Mouse (Mus musculus): ENCODE results near the gene Nck2. TPM values are rescaled to one million over a fixed set of nuclear protein-coding genes. Genes with fewer than 3 reads are reported as not detected.
"Not testable (repeated sequence)": the region's sequence is repeated elsewhere in the genome, so short reads cannot be mapped to it uniquely, and the experiment has no call there.

The Nck2 gene
- polyA plus RNA-seq, 1 experiment from 2014 or later: 41.4 TPM

DNA sequence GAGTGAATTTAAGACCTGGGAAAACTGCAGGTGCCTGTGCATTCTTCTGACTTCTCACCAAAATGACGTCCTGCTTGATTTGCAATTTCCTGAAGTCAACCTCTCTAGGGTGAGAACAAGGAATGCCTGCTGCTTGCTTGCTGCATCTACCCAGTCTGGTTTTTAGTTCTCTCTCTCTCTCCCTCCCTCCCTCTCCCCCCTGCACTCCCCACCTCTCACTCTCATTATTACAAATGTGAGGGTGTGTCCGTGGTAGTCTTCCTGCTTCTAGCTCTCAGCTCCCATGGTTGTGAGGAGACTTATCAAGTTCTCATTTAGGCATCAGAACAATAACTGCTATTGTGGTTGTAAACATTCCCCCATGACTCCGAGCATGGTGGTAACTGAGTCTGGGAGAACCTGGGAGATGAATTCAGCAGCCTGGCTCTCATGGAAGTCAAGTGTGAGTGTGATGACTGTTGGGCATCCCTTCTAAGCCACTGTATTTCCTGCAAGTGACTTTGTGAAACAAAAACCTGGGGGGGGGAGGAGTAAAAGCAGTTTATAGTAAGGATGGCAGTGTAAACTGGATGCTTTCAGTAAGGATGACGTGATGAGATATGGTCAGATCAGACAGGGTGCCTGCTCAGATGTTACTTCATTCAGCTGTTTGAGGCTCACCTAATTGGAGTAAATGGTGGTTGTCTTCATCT lies 95.5 kb downstream of the Nck2 start:
- H3K36me3 ChIP-seq (ENCODE audit: control insufficient read depth, insufficient read depth, low read length): no peaks in the 10 kb centered on the region
- DNase-seq (ENCODE audit: low spot score) (no peak), ATAC-seq (ENCODE audit: low FRiP score, low TSS enrichment) (no peak)
- no peak overlapping the region for H3K4me3 ChIP-seq (ENCODE audit: low read depth, low read length)
- H3K4me1 ChIP-seq (replicated peaks; ENCODE audit: control insufficient read depth, insufficient read depth): no peaks in the 10 kb centered on the region; the same call in 1 of the 2 replicates
- H3K9ac ChIP-seq (ENCODE audit: low read length): no peak overlapping the region
- no peaks in the 10 kb centered on the region for H3K9me3 ChIP-seq (ENCODE audit: control insufficient read depth, low read length)
- no peak for TF ChIP-seq EP300 (optimal IDR thresholded peaks at IDR 0.05)
- no peak for TF ChIP-seq CTCF (IDR thresholded peaks at IDR 0.05; ENCODE audit: low read depth)
- 67% methylated on average over 4 of the region's 4 CpGs for WGBS
- no peak overlapping the region for H3K27ac ChIP-seq (replicated peaks)
- H3K4me2 ChIP-seq (replicated peaks; ENCODE audit: low read depth): no peak overlapping the region
- H3K27me3 ChIP-seq (ENCODE audit: control insufficient read depth, insufficient read depth, low read length): no peaks in the 10 kb centered on the region

- Histone ChIP-seq H3K9ac (ENCODE audit: low read length) (no peak overlapping the region), H3K4me3 (ENCODE audit: low read depth, low read length) (no peak overlapping the region), H3K27me3 (ENCODE audit: control insufficient read depth, insufficient read depth, low read length) (no peaks in the 10 kb centered on the region), H3K27ac (replicated peaks) (no peak overlapping the region), H3K4me2 (replicated peaks; ENCODE audit: low read depth) (no peak overlapping the region), H3K9me3 (ENCODE audit: control insufficient read depth, low read length) (no peaks in the 10 kb centered on the region), H3K36me3 (ENCODE audit: control insufficient read depth, insufficient read depth, low read length) (no peaks in the 10 kb centered on the region), H3K4me1 (replicated peaks; ENCODE audit: control insufficient read depth, insufficient read depth) (no peaks in the 10 kb centered on the region; the same call in 1 of the 2 replicates)
- WGBS: 63% methylated on average over 4 of the region's 4 CpGs
- ATAC-seq (ENCODE audit: low FRiP score, low TSS enrichment): no peak
- TF ChIP-seq CTCF (IDR thresholded peaks at IDR 0.05; ENCODE audit: low read depth): no peak
- no peak for TF ChIP-seq EP300 (optimal IDR thresholded peaks at IDR 0.05)
- no peak for DNase-seq (ENCODE audit: low spot score)
These were observed 98.0 kb downstream of the Nck2 start for GRCm38 (mm10) chr1:43542339-43542738.

DNA sequence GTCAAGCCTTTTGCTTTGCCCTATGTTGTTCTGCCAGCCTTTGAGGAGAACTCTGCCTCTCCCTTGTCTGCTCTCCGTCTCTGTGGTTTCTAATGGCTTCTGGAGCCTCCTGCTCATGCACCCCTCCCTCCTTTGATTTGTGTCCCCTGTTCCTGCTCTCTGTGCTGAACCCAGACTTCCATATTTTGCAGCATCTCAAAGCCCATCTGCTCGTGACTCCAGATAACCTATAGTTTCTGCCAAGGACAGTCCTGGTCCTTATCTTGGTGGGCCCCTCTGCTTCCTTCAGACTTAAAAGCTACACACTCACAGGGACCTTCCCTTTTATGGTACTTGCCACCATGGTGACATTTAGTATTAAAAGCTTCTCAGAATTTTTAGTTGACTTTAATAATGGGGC lies 103.3 kb downstream of the Nck2 start:
- no peaks in the 10 kb centered on the region for H3K36me3 ChIP-seq (ENCODE audit: control insufficient read depth, insufficient read depth, low read length)
- ATAC-seq (ENCODE audit: low FRiP score, low TSS enrichment) (no peak), DNase-seq (ENCODE audit: low spot score) (no peak)
- no peak overlapping the region for H3K4me3 ChIP-seq (ENCODE audit: low read depth, low read length)
- no peaks in the 10 kb centered on the region for H3K4me1 ChIP-seq (replicated peaks; ENCODE audit: control insufficient read depth, insufficient read depth)
- H3K9me3 ChIP-seq (ENCODE audit: control insufficient read depth, low read length): no peaks in the 10 kb centered on the region
- TF ChIP-seq CTCF (IDR thresholded peaks at IDR 0.05; ENCODE audit: low read depth): no peak
- TF ChIP-seq EP300 (optimal IDR thresholded peaks at IDR 0.05): no peak
- H3K4me2 ChIP-seq (replicated peaks; ENCODE audit: low read depth): no peak overlapping the region
- H3K27ac ChIP-seq (replicated peaks): no peak overlapping the region
- no peaks in the 10 kb centered on the region for H3K27me3 ChIP-seq (ENCODE audit: control insufficient read depth, insufficient read depth, low read length)
- 85% methylated on average over 2 of the region's 2 CpGs for WGBS
- no peak overlapping the region for H3K9ac ChIP-seq (ENCODE audit: low read length)

GRCm38 (mm10) chr1:43548749-43549148 lies 104.4 kb downstream of the Nck2 start:
- Histone ChIP-seq H3K9me3 (ENCODE audit: control insufficient read depth, low read length) (no peaks in the 10 kb centered on the region), H3K4me3 (ENCODE audit: low read depth, low read length) (no peak overlapping the region), H3K27me3 (ENCODE audit: control insufficient read depth, insufficient read depth, low read length) (no peaks in the 10 kb centered on the region), H3K4me1 (replicated peaks; ENCODE audit: control insufficient read depth, insufficient read depth) (no peaks in the 10 kb centered on the region), H3K9ac (ENCODE audit: low read length) (no peak overlapping the region), H3K36me3 (ENCODE audit: control insufficient read depth, insufficient read depth, low read length) (no peaks in the 10 kb centered on the region), H3K4me2 (replicated peaks; ENCODE audit: low read depth) (no peak overlapping the region), H3K27ac (replicated peaks) (no peak overlapping the region)
- TF ChIP-seq EP300 (optimal IDR thresholded peaks at IDR 0.05) (no peak), CTCF (IDR thresholded peaks at IDR 0.05; ENCODE audit: low read depth) (no peak)
- WGBS: 74% methylated on average over 5 of the region's 5 CpGs
- ATAC-seq (ENCODE audit: low FRiP score, low TSS enrichment) (no peak), DNase-seq (ENCODE audit: low spot score) (no peak)

DNA sequence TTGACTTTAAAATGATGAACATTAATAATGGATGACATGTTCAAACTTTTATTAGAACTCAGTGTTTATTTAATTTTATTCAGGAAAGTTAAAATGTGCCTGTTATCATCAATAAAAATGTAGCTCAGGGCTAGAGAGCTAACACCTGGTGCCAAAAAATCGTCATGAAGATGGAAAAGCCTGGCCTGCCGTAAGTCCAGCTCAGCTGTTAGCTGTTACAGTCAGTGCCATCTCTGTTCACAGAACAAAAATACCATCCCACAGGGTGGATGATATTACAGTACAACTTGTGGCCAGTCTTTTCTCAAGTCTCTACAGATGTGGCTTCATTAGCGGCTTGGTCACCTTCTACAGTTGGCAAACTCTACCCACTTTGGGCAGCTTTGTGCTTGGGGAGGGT lies 106.1 kb downstream of the Nck2 start:
- Histone ChIP-seq H3K4me1 (replicated peaks; ENCODE audit: control insufficient read depth, insufficient read depth) (no peaks in the 10 kb centered on the region), H3K27ac (replicated peaks) (no peak overlapping the region), H3K27me3 (ENCODE audit: control insufficient read depth, insufficient read depth, low read length) (no peaks in the 10 kb centered on the region), H3K4me2 (replicated peaks; ENCODE audit: low read depth) (no peak overlapping the region), H3K4me3 (ENCODE audit: low read depth, low read length) (no peak overlapping the region), H3K9me3 (ENCODE audit: control insufficient read depth, low read length) (no peaks in the 10 kb centered on the region), H3K36me3 (ENCODE audit: control insufficient read depth, insufficient read depth, low read length) (0 out of 2 replicates have a peak, but pooled peaks cover 3% of the 10 kb centered on the region), H3K9ac (ENCODE audit: low read length) (no peak overlapping the region)
- DNase-seq (ENCODE audit: low spot score) (no peak), ATAC-seq (ENCODE audit: low FRiP score, low TSS enrichment) (no peak)
- 60% methylated on average over 3 of the region's 3 CpGs for WGBS
- TF ChIP-seq EP300 (optimal IDR thresholded peaks at IDR 0.05): no peak
- TF ChIP-seq CTCF (IDR thresholded peaks at IDR 0.05; ENCODE audit: low read depth): no peak

GRCm38 (mm10) chr1:43553989-43554679 lies 109.8 kb downstream of the Nck2 start:
- not testable (repeated sequence) for H3K27ac ChIP-seq (replicated peaks); DNase-seq (ENCODE audit: low spot score); H3K4me3 ChIP-seq (ENCODE audit: low read depth, low read length); H3K27me3 ChIP-seq (ENCODE audit: control insufficient read depth, insufficient read depth, low read length); H3K9ac ChIP-seq (ENCODE audit: low read length); H3K4me2 ChIP-seq (replicated peaks; ENCODE audit: low read depth); H3K4me1 ChIP-seq (replicated peaks; ENCODE audit: control insufficient read depth, insufficient read depth); H3K36me3 ChIP-seq (ENCODE audit: control insufficient read depth, insufficient read depth, low read length); H3K9me3 ChIP-seq (ENCODE audit: control insufficient read depth, low read length)
- WGBS: 94% methylated on average over 37 of the region's 37 CpGs
- ATAC-seq (ENCODE audit: low FRiP score, low TSS enrichment): peak; percentile 32; the same call in 1 of the 2 replicates

All from stomach, postnatal 0 days (tissue).